Mouse (Mus musculus): Measurements from ENCODE around the gene Tfap2b.

Gene Tfap2b

DNA sequence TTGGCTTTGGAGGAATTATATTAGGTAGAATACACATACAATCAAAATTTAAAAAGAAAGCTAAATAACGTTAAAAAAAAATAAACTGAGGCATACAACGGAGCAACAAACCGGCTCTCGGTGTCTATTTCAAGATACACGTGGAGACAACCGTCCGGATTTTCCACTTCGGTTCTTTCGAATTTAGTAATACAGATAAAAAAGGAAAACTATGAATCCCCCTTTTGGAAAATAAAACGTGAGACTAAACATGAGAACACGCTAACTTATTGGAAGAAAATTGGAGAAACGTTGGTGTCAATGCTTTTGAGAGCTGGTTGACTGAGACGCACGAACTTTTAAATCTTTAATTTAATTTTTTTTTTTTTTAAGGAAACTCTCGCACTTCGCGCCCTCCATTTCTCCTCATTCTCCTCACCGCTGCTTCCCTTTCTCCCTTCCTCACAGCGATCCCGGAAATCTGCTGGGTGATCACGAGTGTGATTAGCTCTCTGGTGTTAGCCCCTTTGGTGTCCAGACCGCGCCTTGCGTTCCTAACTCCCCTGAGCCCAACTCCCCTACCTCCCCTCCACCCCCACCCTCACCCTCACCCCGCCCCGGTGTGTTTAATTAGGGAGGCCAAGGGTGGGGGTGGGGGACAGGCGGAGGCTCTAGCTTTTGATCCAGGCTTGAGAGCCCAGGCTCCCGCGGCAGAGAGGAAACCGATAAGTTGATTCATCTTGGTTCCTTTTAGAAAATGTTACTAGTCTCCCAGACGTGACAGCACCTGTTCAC, 25.9 kb downstream of the Tfap2b start:
- DNase-seq = no peak

DNA sequence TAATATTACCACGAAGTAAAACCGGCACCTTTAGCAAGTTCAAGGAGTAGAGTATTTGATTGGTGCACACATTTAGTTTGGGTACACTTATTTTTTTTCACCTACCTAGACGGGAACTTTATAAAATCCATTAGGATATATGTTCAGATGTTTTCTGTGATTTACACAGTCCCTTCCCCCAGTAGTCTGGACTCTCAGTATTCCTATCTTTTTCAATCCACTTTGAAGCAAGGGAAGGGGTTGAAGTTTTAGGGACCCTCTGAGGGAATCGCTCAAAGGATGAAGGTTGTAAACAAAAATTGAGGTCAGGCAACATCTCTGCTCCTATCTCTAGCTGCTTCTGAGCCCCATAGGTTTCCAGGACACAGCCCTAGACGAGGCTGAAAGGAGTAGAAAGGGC, 27.3 kb downstream of the Tfap2b start:
- DNase-seq = no peak

DNA sequence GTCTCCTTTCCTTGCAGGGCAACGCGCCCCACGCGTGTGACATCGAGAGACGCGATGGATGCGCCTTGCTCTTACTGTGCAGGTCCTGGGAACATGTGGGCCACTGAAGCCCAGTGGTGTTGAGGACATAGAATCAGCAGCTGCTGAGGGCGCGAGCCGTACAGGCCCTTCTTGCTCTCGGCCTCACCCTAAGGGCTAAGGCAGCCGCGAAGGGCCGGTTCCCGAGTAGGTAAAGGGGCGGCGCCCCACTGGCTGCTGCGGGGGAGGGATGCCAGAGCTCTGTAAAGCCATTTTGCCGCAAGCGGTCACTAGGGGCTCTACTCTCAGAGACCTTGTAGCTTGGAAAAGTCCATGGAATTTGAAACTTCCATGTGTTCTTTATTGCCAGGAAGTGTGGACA, 27.9 kb downstream of the Tfap2b start:
- no peak for DNase-seq

DNA sequence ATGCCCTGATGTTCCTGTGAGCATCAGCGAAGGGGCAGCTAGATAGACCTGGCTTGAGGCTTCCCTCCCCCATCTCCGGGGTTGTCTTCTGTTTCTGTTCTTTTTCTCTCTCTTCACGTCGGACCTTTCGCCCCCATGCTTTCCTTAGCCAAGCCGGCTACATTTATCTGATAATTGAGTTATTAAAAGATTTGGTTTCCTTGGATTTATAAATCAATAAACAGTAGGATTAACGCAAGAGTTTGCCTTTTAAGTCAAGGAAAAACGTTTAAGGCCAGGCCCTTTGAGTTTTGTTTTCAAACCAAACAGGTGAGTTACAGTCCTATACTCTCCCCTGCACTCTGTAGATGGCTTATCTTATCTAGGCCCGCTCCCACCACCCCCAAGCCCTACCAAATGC, 28.3 kb downstream of the Tfap2b start:
- DNase-seq = no peak

DNA sequence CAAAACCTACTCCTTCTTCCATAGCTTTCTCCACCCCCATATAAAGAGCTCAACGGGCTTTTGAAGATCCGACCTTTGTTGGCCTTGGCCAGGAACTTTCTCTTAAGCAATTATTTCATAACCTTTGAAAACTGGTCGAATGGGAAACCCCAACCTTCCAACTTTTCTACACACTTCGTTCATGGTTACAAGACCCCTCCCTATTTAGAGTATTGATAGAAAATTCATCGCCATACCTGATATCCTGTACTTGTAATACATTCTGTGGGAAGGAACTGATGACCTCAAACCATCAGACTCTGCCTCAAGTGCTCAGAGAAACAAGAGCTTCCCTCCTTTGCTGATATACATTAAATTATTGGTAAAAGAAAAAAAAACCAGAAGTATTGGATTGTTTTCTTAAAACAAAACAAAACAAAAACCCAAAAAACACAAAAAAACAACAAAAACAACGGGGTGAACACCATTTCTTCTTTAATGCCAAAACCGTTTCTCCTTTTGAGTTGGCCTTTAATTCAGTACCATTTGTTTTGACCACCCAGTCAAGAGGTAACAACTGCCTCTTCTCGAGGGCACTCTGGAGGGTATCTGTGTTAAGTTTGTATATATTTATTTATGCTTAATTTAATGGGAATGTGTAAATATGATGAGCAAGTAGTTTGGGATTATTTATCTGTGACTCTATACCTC, 29.2 kb downstream of the Tfap2b start:
- DNase-seq = no peak

DNA sequence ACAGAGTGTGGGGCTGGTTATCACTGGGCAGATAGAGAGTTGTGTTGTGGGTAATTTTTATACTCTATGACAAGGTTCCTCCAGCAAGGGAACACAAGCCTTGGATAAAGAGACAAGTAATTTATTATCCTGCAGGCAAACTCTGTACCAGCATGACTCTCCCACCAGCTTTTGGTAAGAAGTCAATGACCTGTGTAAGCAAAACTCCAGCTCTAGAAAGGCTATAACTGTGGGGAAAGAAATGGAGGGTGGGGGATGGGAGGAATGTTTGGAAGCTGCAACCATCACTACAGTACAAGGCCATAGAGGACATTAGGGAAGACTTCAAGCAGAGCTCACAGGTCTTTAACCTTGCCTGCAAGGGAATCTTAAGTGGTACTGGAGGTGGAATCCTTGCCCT, 31.3 kb downstream of the Tfap2b start:
- no peak for DNase-seq

DNA sequence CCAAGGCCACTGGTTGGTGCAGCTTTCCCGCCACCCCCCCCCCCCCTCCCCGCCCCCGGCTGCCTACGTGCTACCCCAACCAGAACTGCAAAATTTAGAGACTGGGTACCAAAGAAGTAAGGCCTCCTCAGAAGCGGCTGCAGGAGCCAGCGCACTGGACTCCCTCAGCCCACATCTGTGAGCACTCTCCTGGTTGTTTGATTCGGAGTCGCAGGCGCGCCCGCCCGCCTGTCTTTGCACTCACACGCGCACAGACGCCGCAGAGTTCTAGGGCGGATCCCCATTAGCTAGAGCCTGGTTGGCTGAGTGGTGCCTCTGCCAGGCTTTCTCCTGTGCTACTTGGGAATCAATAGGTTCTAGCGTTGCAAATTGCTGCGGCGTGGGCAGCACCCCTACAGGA, 32.6 kb downstream of the Tfap2b start:
- no peak for DNase-seq

DNA sequence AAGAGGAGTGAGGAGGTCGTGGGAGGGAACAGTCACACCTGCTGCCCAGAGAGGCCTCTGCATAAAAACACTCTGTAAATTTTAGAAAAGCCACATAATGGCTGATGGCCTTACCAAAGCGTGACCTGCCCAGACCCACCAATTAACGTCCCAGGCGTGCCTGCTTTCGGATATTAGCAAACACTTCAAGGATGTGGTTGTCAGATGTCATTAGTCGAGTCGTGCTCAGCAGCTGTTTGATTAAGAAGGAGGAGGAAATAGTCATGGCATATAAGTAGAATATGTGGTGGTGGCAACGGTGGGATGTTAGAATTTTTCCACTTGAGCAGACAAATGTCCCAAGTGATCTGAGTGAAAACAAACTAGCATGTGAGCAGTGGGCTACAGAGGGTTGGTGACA, 33.3 kb downstream of the Tfap2b start:
- DNase-seq = no peak

DNA sequence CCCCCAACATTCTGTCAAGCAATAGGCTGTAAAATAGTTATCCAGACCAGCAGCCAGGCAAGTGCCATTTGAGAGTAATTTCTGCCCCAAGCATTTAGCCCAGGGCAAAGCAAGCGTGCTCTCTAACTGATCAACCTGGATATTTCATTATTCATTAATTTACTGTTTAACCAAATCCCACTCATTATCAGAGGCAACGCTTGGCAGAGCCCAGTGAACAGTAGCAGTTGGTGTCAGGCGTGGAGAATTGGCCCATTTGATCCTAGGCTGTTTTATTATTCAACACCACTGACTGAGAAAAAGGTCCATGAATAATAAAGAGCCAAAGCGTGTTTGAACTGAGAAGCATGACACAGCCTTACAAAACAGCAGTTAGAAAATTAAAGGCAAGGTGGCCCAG, 36.3 kb downstream of the Tfap2b start:
- no peak for DNase-seq

DNA sequence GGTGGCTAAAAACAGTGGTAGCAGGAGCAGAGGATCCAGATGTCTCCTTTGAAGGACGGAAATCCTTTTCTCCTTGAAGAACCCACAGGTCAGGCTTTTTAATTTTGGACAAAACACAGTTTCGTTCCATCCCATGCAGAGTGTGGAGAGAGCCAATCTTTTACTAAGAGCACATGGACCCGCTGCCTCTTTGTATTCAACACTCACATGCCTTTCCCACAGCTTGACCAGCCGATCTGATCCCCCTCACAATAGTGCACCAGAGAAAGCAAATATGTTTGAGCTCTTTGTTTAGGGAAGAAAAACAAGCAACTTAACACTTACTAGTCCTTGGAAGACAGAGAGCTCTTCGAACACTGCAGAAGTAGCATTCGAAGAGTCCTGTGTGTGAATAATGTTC, 42.6 kb downstream of the Tfap2b start:
- no peak for DNase-seq

DNA sequence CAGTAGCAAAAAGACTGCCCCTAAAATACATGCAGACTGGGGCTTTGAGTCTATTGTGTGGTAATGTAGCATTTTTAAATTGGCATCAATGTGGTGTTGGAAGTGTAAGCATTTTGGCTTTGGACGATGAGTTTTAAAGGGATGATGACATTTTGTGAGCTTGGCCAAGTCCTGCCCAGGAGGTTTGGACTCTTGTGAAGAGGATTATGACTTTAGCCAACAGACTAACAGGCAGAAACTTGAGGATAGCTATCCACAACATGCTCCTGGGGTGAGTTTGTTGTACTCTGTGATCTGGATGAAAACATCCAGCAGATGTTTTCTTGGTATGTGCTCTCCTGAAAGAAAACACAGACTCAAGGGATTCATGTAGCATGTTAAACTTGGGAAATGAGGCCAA, 60.9 kb downstream of the Tfap2b start:
- DNase-seq = no peak

Measured in thymus, postnatal 25 days (tissue).